In the genomic region with DNA sequence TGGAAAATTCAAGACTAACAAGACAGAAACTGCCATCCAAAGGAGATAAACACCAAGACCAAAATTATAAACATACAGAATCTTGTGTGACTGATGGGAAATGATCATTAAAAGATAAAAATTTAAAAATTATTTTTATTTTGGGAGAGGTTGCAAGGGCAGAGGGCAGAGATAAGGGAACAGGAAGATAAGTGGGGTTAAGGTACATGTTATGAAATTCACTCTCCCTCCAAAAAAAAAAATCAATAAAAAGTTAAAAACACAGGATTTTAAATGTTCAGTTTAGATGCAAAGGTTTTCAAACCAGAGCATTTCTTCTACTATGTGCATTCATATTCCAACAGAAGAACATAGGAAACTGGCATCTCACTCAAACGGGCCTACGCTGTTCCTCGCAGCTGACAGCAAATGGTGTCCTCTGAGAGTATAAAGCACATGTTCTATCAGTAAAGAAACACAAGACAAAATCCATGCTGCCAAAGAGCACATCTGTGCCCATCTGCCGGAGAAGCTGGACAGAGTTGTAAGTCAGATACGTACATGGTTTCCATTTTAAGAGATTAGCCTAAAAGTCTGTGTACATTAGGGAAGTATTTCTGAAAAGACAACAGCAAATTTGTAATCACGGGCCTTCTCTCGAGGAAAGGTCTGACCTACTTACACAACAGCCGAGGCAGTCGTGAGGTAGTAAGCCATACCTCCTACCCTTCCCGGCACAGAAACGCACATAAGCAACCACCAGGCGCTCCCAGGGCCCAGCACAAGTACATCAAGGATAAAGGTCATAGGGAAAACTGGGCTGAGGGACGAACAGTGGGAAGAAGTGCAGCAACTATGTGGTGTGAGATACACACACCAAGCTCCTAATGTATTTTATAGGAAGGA, we compare ENCODE assay signal across 15 mouse cellular contexts.
"Had no signal": no experiment of that assay in that cellular context is flagged by ENCODE, and none has a peak within 500 bp of the region (broad histone marks: within the 10 kb centered on the region; RNA-seq: fewer than 3 reads in every experiment).

No protein-coding gene starts in this region.

- H3K4me2 ChIP-seq: limb, embryonic 15.5 days; lung, embryonic 14.5 days; neural tube, embryonic 13.5 days; stomach, embryonic 15.5 days had no signal

- H3K4me1 ChIP-seq: limb, embryonic 15.5 days; midbrain, embryonic 10.5 days; neural tube, embryonic 13.5 days; stomach, embryonic 15.5 days had no signal

- H3K27me3 ChIP-seq: limb, embryonic 15.5 days; neural tube, embryonic 13.5 days; stomach, embryonic 15.5 days had no signal

- H3K27ac ChIP-seq: kidney, postnatal 0 days; limb, embryonic 15.5 days; midbrain, embryonic 10.5 days; neural tube, embryonic 13.5 days; stomach, embryonic 15.5 days had no signal

- H3K9me3 ChIP-seq: limb, embryonic 15.5 days; midbrain, embryonic 10.5 days; neural tube, embryonic 13.5 days; stomach, embryonic 15.5 days had no signal

- ATAC-seq: inflammation-experienced regulatory T-cells, adult 6 months; midbrain, embryonic 16.5 days had no signal

- H3K4me3 ChIP-seq: limb, embryonic 15.5 days; midbrain, embryonic 10.5 days; neural tube, embryonic 13.5 days; stomach, embryonic 15.5 days had no signal

- DNase-seq: kidney, adult 11 months; kidney, adult 9 months; kidney, postnatal 36 days; lung, embryonic 14.5 days; lung, postnatal 10 days; lung, postnatal 4 days; retina, postnatal 1 day; thymus, postnatal 36 days had no signal

- H3K9ac ChIP-seq: limb, embryonic 15.5 days; lung, embryonic 14.5 days; neural tube, embryonic 13.5 days; stomach, embryonic 15.5 days had no signal
